Mouse (Mus musculus) bone marrow, adult 2 months (tissue): ENCODE data around the gene Wdr90.

Experiments
- CTCF ChIP-seq: fragments of 200-500 bp; IDR thresholded peaks from 2 replicates; pipeline ENCODE4 v1.5.1; 2011; ENCODE audit warnings: low read length, control low read depth; ENCODE audit not compliant: control insufficient read depth, insufficient read depth
- POLR2A ChIP-seq: fragments of 200-500 bp; IDR thresholded peaks from 2 replicates; pipeline ENCODE4 v1.6.1; 2011; ENCODE audit warnings: low read depth, mild to moderate bottlenecking, control low read depth, low read length, borderline replicate concordance; ENCODE audit not compliant: control insufficient read depth

- TF ChIP-seq CTCF: no peak
- no peak for TF ChIP-seq POLR2A
These were observed 17.5 kb downstream of the Wdr90 start for GRCm38 (mm10) chr17:25843636-25844395.
